Mouse (Mus musculus): Measurements from ENCODE around the gene Asb11. TPM values are rescaled to one million over a fixed set of nuclear protein-coding genes. Genes with fewer than 3 reads are reported as not detected.

Asb11 gene
- polyA plus RNA-seq, 1 experiment from 2014 or later: not detected

- Histone ChIP-seq H3K4me1 (no peaks in the 10 kb centered on the region), H3K27ac (replicated peaks) (no peak overlapping the region), H3K4me3 (no peak overlapping the region), H3K27me3 (ENCODE audit: low read depth, poor library complexity, severe bottlenecking) (peaks cover 56% of the 10 kb centered on the region), H3K9me3 (replicated peaks) (no peaks in the 10 kb centered on the region), H3K36me3 (no peaks in the 10 kb centered on the region)
- DNase-seq (ENCODE audit: low spot score): no peak
- WGBS: 89% methylated on average over 2 of the region's 2 CpGs
These were observed 10.9 kb downstream of the Asb11 start for GRCm38 (mm10) chrX:164447682-164448071.

GRCm38 (mm10) chrX:164449201-164449600, 12.4 kb downstream of the Asb11 start:
- Histone ChIP-seq H3K4me3 (no peak overlapping the region), H3K27me3 (ENCODE audit: low read depth, poor library complexity, severe bottlenecking) (peaks cover 56% of the 10 kb centered on the region), H3K4me1 (no peaks in the 10 kb centered on the region), H3K36me3 (no peaks in the 10 kb centered on the region), H3K9me3 (replicated peaks) (no peaks in the 10 kb centered on the region), H3K27ac (replicated peaks) (no peak overlapping the region)
- DNase-seq (ENCODE audit: low spot score): no peak
- WGBS: 52% methylated on average over 3 of the region's 3 CpGs

- Histone ChIP-seq H3K27me3 (ENCODE audit: low read depth, poor library complexity, severe bottlenecking) (peaks cover 41% of the 10 kb centered on the region), H3K9me3 (replicated peaks) (no peaks in the 10 kb centered on the region), H3K4me3 (no peak overlapping the region), H3K36me3 (no peaks in the 10 kb centered on the region), H3K27ac (replicated peaks) (no peak overlapping the region), H3K4me1 (no peaks in the 10 kb centered on the region)
- DNase-seq (ENCODE audit: low spot score): no peak
- 81% methylated on average over 6 of the region's 6 CpGs for WGBS
These were observed 22.5 kb downstream of the Asb11 start for GRCm38 (mm10) chrX:164459205-164459878.

GRCm38 (mm10) chrX:164502258-164502657, 65.5 kb downstream of the Asb11 start:
- Histone ChIP-seq H3K9me3 (replicated peaks) (no peaks in the 10 kb centered on the region), H3K4me3 (no peak overlapping the region), H3K36me3 (no peaks in the 10 kb centered on the region), H3K4me1 (no peaks in the 10 kb centered on the region), H3K27me3 (ENCODE audit: low read depth, poor library complexity, severe bottlenecking) (peaks cover 71% of the 10 kb centered on the region), H3K27ac (replicated peaks) (no peak overlapping the region)
- no peak for DNase-seq (ENCODE audit: low spot score)
- 73% methylated on average over 2 of the region's 2 CpGs for WGBS

- Histone ChIP-seq H3K27ac (replicated peaks) (no peak within 1 kb of the TSS), H3K4me1 (no peaks in the 10 kb centered on the region), H3K36me3 (no peaks in the 10 kb centered on the region), H3K27me3 (ENCODE audit: low read depth, poor library complexity, severe bottlenecking) (peaks cover 94% of the 10 kb centered on the region), H3K9me3 (replicated peaks) (no peaks in the 10 kb centered on the region), H3K4me3 (no peak within 1 kb of the TSS)
- DNase-seq (ENCODE audit: low spot score): no peak
- 76% methylated on average over 10 of the region's 10 CpGs for WGBS
These were observed 69.1 kb downstream of the Asb11 start, which contains the start of gene Asb9 for GRCm38 (mm10) chrX:164505709-164506498. TSS of gene Asb9 (plus strand) at chrX:164506327.

GRCm38 (mm10) chrX:164507068-164507467, 70.3 kb downstream of the Asb11 start:
- peaks cover 94% of the 10 kb centered on the region for H3K27me3 ChIP-seq (ENCODE audit: low read depth, poor library complexity, severe bottlenecking)
- no peak overlapping the region for H3K27ac ChIP-seq (replicated peaks)
- DNase-seq (ENCODE audit: low spot score): no peak
- H3K4me1 ChIP-seq: no peaks in the 10 kb centered on the region
- H3K9me3 ChIP-seq (replicated peaks): no peaks in the 10 kb centered on the region
- WGBS: 75% methylated on average over 4 of the region's 4 CpGs
- no peak overlapping the region for H3K4me3 ChIP-seq
- H3K36me3 ChIP-seq: no peaks in the 10 kb centered on the region

- Histone ChIP-seq H3K9me3 (replicated peaks) (no peaks in the 10 kb centered on the region), H3K27me3 (ENCODE audit: low read depth, poor library complexity, severe bottlenecking) (peaks cover 94% of the 10 kb centered on the region), H3K4me3 (no peak overlapping the region), H3K36me3 (no peaks in the 10 kb centered on the region), H3K27ac (replicated peaks) (no peak overlapping the region), H3K4me1 (no peaks in the 10 kb centered on the region)
- no peak for DNase-seq (ENCODE audit: low spot score)
- 63% methylated on average over 3 of the region's 3 CpGs for WGBS
These were observed 71.9 kb downstream of the Asb11 start for GRCm38 (mm10) chrX:164508728-164509127.

Other genes with a start within 250 kb of the Asb11 start
- 0.15 and 0.43 TPM in 2 replicates for gene Bmx, start 178.8 kb upstream of the Asb11 start, polyA plus RNA-seq (2016; fragmentation: Nextera tagmentation; extraction: Ambion mirVana)
- 7.7 and 9.4 TPM in 2 replicates for gene Pir, start 167.6 kb upstream of the Asb11 start, polyA plus RNA-seq (2016; fragmentation: Nextera tagmentation; extraction: Ambion mirVana)
- 0.66 and 1.2 TPM in 2 replicates for gene Vegfd, start 63.6 kb upstream of the Asb11 start, polyA plus RNA-seq (2016; fragmentation: Nextera tagmentation; extraction: Ambion mirVana)
- 17.9 and 19.6 TPM in 2 replicates for gene Piga, start 17.2 kb upstream of the Asb11 start, polyA plus RNA-seq (2016; fragmentation: Nextera tagmentation; extraction: Ambion mirVana)
- gene Asb9, start 69.3 kb downstream of the Asb11 start, polyA plus RNA-seq (2016; fragmentation: Nextera tagmentation; extraction: Ambion mirVana): 0.33 and 0.46 TPM in 2 replicates